Comparison of ENCODE assay signal across 22 mouse cellular contexts in the genomic region with DNA sequence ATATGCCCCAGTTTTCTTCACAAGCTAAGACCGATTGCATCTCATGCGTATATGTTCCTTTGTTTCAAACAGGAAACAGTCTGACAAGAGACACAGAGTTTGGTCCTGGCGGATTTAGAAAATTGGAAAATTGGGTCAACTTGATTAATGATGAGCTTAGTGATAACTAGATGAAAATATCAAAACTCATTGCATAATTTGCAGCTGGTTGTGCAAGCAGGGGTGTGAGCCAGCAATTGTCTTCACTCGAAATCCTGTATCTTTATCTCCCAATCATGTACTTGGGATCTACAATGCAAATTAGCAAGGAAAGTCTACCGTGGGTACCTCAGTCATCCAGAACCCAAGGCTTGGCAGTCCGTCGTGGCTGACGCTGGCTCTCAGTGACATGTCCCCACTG.
DNase-seq lines count a peak whose midpoint lies in the region; TF ChIP-seq lines count a peak whose summit lies in the region.
"Had no signal": no experiment of that assay in that cellular context is flagged by ENCODE, and none has a peak within 500 bp of the region (broad histone marks: within the 10 kb centered on the region; RNA-seq: fewer than 3 reads in every experiment).

No protein-coding gene starts in this region.

- peaks cover 13% of the 10 kb centered on the region for H3K4me1 ChIP-seq in bone marrow macrophage, adult 2 months (ENCODE audit: control insufficient read depth, insufficient read depth, low read length)
- H3K4me1 ChIP-seq: forebrain, embryonic 12.5 days had no signal

- no peak overlapping the region for H3K4me3 ChIP-seq in bone marrow macrophage, adult 2 months (ENCODE audit: insufficient read depth, low read length)
- H3K4me3 ChIP-seq: embryonic facial prominence, embryonic 15.5 days; forebrain, embryonic 12.5 days; heart, adult 2 months; heart, embryonic 12.5 days; left cerebral cortex, adult 2 months; limb, embryonic 13.5 days had no signal

- TF ChIP-seq CTCF in bone marrow macrophage, adult 2 months (IDR thresholded peaks at IDR 0.05; ENCODE audit: low read depth, low read length), result no peak

- DNase-seq in adrenal gland, adult 2 months, result peak; percentile 52
- DNase-seq in adrenal gland, postnatal 14 days, result no peak
- peak; percentile 28 for DNase-seq in heart, adult 11 months
- DNase-seq in heart, postnatal 25 days (ENCODE audit: low spot score), result no peak
- peak; percentile 42 for DNase-seq in lung, postnatal 14 days
- DNase-seq in cerebellum, adult 11 months, result no peak
- DNase-seq in left cerebral cortex, adult 18-20 months (ENCODE audit: low spot score in 2 of 2), result no peak
- DNase-seq: cerebellum, adult 9-10 months; forebrain, postnatal 0 days; gastrocnemius, postnatal 14 days; heart, adult 2 months; kidney, postnatal 14 days; right cerebral cortex, postnatal 4 days; thymus, adult 2 months; thymus, postnatal 4 days had no signal

- intact Hi-C loops in heart, postnatal 25 days (cut with DNase I), result no loop called here

- peak overlapping the region; percentile 4; the same call in 1 of the 2 replicates for H3K27ac ChIP-seq in bone marrow macrophage, adult 2 months (ENCODE audit: insufficient read depth, low read depth, low read length)
- H3K27ac ChIP-seq: embryonic facial prominence, embryonic 15.5 days; forebrain, embryonic 12.5 days; heart, adult 2 months; hindbrain, embryonic 14.5 days; left cerebral cortex, adult 2 months; limb, embryonic 13.5 days had no signal

- no peak for TF ChIP-seq POLR2A in bone marrow macrophage, adult 2 months (IDR thresholded peaks at IDR 0.05; ENCODE audit: borderline replicate concordance, low read depth, low read length)

Comparison
In these comparisons a context has a peak if more than half of its experiments do, and no peak if none do; other contexts are left out.
1. DNase-seq: peak in adrenal gland, adult 2 months (single experiment), heart, adult 11 months (single experiment) and lung, postnatal 14 days (single experiment); none in adrenal gland, postnatal 14 days (single experiment), heart, postnatal 25 days (single experiment), cerebellum, adult 11 months (single experiment) and left cerebral cortex, adult 18-20 months (0 of 2).